Mouse (Mus musculus) lung, embryonic 15.5 days (tissue): Measurements from ENCODE around the gene Ifna16. TPM values are rescaled to one million over a fixed set of nuclear protein-coding genes. Genes with fewer than 3 reads are reported as not detected.

ENCODE experiments used
- ATAC-seq: fragments of 200-750 bp; cut with Nextera tagmentation; 2 replicates; pipeline ENCODE4 v1.8.0; 2017; ENCODE audit warnings: moderate number of reproducible peaks, borderline replicate concordance; ENCODE audit not compliant: low FRiP score, low TSS enrichment; ENCODE audit errors: extremely low read depth
- H3K27ac ChIP-seq: fragments of 300-500 bp; sonication (generic); 2 replicates; pipeline ENCODE4 v1.5.1; 2015; ENCODE audit warnings: moderate library complexity, mild to moderate bottlenecking, inconsistent platforms
- H3K27me3 ChIP-seq: fragments of 300-500 bp; sonication (generic); 2 replicates; pipeline ENCODE4 v1.6.1; 2015; ENCODE audit warnings: inconsistent platforms
- H3K36me3 ChIP-seq: fragments of 300-500 bp; sonication (generic); 2 replicates; pipeline ENCODE4 v1.6.1; 2015; ENCODE audit warnings: inconsistent platforms
- H3K4me1 ChIP-seq: fragments of 300-500 bp; sonication (generic); 2 replicates; pipeline ENCODE4 v1.6.1; 2015; ENCODE audit warnings: inconsistent platforms
- H3K4me2 ChIP-seq: fragments of 300-500 bp; sonication (generic); 2 replicates; pipeline ENCODE4 v1.6.1; 2015; ENCODE audit warnings: inconsistent platforms, mild to moderate bottlenecking, moderate library complexity
- H3K4me3 ChIP-seq: fragments of 300-500 bp; sonication (generic); 2 replicates; pipeline ENCODE4 v1.5.1; 2015; ENCODE audit warnings: mild to moderate bottlenecking, inconsistent platforms
- H3K9ac ChIP-seq: fragments of 300-500 bp; sonication (generic); 2 replicates; pipeline ENCODE4 v1.6.1; 2015; ENCODE audit warnings: inconsistent platforms
- H3K9me3 ChIP-seq: fragments of 300-500 bp; sonication (generic); 2 replicates; pipeline ENCODE4 v1.6.1; 2016; ENCODE audit warnings: inconsistent platforms
- WGBS: fragments of 180-500 bp; shearing (Covaris S2); methylation state at CpG from one replicate; pipeline ENCODE4 v1.1.7; 2015; 5-methylcytosine and 5-hydroxymethylcytosine counted together
- polyA plus RNA-seq: library from polyadenylated mRNA; unstranded; fragments of >200 nt; fragmentation: Nextera tagmentation; extraction: Ambion mirVana; gene quantifications from 2 replicates; pipeline ENCODE4 v1.2.1, GENCODE M21; 2015

Gene Ifna16
- polyA plus RNA-seq, 1 experiment from 2014 or later: not detected

DNA sequence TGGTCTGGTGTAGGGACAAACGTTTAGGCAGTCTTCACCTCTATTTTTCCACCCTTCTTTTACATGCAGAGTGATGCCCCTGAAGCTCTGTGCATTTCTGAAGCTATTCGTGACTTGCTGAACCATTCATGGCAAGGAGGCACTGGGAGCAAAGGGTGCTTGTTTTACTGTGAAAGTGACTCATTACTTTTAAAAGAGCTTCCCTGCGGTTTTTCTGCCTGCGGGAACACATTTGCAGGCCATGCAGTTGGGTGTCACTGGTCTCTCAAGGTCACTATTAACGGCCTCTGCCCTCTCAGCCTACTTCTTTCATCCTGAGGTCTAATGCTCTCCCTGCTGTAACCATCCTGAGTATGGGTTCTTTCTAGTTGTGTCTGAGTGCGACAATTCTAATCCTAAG, 20.4 kb upstream of the Ifna16 start:
- WGBS: 66% methylated on average over 6 of the region's 6 CpGs
- no peak for ATAC-seq

DNA sequence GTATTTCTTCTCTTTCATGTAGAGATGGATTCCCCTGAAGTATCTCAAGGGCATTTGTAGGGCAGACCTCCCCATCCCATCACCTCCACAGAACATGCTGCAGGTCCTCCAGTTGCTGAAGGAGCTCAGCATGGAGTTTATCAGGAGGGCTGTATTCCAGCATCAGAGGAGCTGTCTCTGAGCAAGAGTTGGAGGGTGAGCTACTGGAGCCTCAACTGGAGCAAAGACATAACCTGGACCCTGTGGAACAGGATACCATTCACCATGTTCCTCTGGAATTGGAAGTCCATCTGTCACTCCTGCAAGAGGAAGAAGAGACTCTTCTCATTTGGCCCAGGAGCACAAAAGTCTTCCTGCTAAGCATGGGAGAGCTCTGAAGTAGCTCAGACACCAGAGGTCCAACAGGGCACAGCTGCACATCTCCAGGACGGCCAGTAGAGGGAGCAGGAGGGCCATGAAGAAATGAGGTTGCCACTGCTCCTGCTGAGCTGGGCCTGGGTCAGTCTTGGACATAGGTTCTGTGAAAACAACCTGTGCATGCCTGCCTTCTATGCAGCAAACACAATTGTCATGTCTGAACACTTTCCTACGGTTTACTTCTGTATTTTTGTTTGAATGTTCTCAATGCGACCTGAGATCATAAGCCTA, 19.6 kb upstream of the Ifna16 start:
- Histone ChIP-seq H3K4me2 (no peak overlapping the region), H3K27me3 (no peaks in the 10 kb centered on the region; the same call in 1 of the 2 replicates), H3K4me3 (no peak overlapping the region), H3K36me3 (no peaks in the 10 kb centered on the region), H3K27ac (no peak overlapping the region), H3K9me3 (no peaks in the 10 kb centered on the region), H3K4me1 (no peaks in the 10 kb centered on the region), H3K9ac (0 out of 2 replicates have a peak overlapping the region, but pooled peaks have one; percentile 7)
- WGBS: 27% methylated on average over 3 of the region's 3 CpGs
- ATAC-seq: peak; percentile 65; the same call in 1 of the 2 replicates

More for the DNA sequence above, 20.4 kb upstream of the Ifna16 start:
- Histone ChIP-seq H3K9ac (no peak overlapping the region), H3K27ac (no peak overlapping the region), H3K4me2 (no peak overlapping the region), H3K36me3 (no peaks in the 10 kb centered on the region), H3K4me3 (no peak overlapping the region), H3K4me1 (no peaks in the 10 kb centered on the region), H3K27me3 (no peaks in the 10 kb centered on the region; the same call in 1 of the 2 replicates), H3K9me3 (no peaks in the 10 kb centered on the region)

DNA sequence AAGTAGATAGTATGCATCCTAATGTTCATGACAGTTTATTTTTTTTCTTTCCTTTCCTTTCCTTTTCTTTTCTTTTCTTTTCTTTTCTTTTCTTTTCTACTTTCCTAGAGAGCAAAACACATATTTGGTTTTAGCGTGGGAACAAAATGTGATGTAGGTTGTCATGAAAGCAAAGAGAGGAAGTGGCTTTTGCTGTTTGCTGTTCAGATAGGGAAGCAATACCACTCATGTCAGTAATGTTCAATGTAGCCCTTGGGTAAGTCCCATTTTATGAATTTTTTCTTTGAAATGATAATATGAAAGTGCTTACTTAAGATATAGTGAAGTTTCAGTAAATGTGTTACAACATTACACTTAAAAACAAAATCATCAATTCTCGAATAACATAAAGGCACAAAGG, 16.7 kb upstream of the Ifna16 start:
- Histone ChIP-seq H3K36me3 (no peaks in the 10 kb centered on the region), H3K27ac (no peak overlapping the region), H3K9me3 (no peaks in the 10 kb centered on the region), H3K27me3 (no peaks in the 10 kb centered on the region; the same call in 1 of the 2 replicates), H3K4me1 (no peaks in the 10 kb centered on the region), H3K4me2 (no peak overlapping the region), H3K9ac (no peak overlapping the region), H3K4me3 (no peak overlapping the region)
- 78% methylated on average over 2 of the region's 2 CpGs for WGBS
- no peak for ATAC-seq

- Histone ChIP-seq H3K4me1 (no peaks in the 10 kb centered on the region), H3K36me3 (no peaks in the 10 kb centered on the region), H3K4me2 (no peak overlapping the region), H3K27me3 (no peaks in the 10 kb centered on the region; the same call in 1 of the 2 replicates), H3K4me3 (no peak overlapping the region), H3K9ac (no peak overlapping the region), H3K27ac (no peak overlapping the region), H3K9me3 (no peaks in the 10 kb centered on the region)
- 77% methylated on average over 1 of the region's 1 CpGs for WGBS
- ATAC-seq: no peak
These were observed 15.8 kb upstream of the Ifna16 start for GRCm38 (mm10) chr4:88692537-88692936.

- Histone ChIP-seq H3K9me3 (no peaks in the 10 kb centered on the region), H3K27ac (no peak within 1 kb of the TSS), H3K4me3 (no peak within 1 kb of the TSS), H3K36me3 (no peaks in the 10 kb centered on the region), H3K4me2 (no peak within 1 kb of the TSS), H3K27me3 (no peaks in the 10 kb centered on the region; the same call in 1 of the 2 replicates), H3K9ac (no peak within 1 kb of the TSS), H3K4me1 (no peaks in the 10 kb centered on the region)
- WGBS: 67% methylated on average over 2 of the region's 2 CpGs
- ATAC-seq: no peak
These were observed 14.5 kb upstream of the Ifna16 start, which contains the start of gene Ifnab for GRCm38 (mm10) chr4:88691259-88691658. Gene Ifnab (minus strand): TSS chr4:88691359.

DNA sequence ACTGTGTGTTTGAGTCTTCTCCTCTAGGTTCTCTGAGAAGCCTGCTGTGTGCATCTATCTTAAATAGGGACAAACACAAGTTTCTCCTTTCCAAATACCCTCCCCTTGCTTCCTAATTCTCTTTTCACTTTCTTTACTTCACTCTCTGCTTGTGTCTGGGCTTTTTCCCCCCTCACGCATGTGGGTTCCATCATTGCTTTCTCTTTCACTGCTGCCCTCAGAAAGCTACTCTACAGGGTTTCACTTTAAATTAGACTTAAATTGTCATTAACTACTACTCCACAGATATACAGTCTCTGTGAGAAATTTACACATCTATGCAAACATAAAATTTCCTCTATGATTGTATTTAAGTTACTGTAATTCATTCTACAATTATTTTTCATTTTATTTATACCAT, 7.1 kb upstream of the Ifna16 start, which contains the start of gene Ifna2:
Gene Ifna2 (minus strand): TSS at position 101 of the 400 bp plus-strand sequence.
- H3K4me1 ChIP-seq: no peaks in the 10 kb centered on the region
- H3K36me3 ChIP-seq: no peaks in the 10 kb centered on the region
- H3K4me2 ChIP-seq: no peak within 1 kb of the TSS
- H3K27ac ChIP-seq: no peak within 1 kb of the TSS
- no peak for ATAC-seq
- H3K27me3 ChIP-seq: no peaks in the 10 kb centered on the region
- H3K9ac ChIP-seq: no peak within 1 kb of the TSS
- H3K4me3 ChIP-seq: no peak within 1 kb of the TSS
- 77% methylated on average over 1 of the region's 1 CpGs for WGBS
- no peaks in the 10 kb centered on the region for H3K9me3 ChIP-seq

- Histone ChIP-seq H3K27me3 (no peaks in the 10 kb centered on the region), H3K9me3 (no peaks in the 10 kb centered on the region), H3K4me2 (no peak overlapping the region), H3K4me3 (no peak overlapping the region), H3K9ac (no peak overlapping the region), H3K36me3 (no peaks in the 10 kb centered on the region), H3K4me1 (no peaks in the 10 kb centered on the region), H3K27ac (no peak overlapping the region)
- WGBS: 40% methylated on average over 3 of the region's 3 CpGs
- ATAC-seq: no peak
These were observed 4.6 kb upstream of the Ifna16 start for GRCm38 (mm10) chr4:88681353-88681752.

GRCm38 (mm10) chr4:88680362-88680761, 3.6 kb upstream of the Ifna16 start:
- no peak overlapping the region for H3K4me3 ChIP-seq
- 43% methylated on average over 8 of the region's 8 CpGs for WGBS

GRCm38 (mm10) chr4:88655461-88655860, 21.3 kb downstream of the Ifna16 start:
- Histone ChIP-seq H3K4me1 (no peaks in the 10 kb centered on the region), H3K9ac (no peak overlapping the region), H3K9me3 (no peaks in the 10 kb centered on the region), H3K27ac (no peak overlapping the region), H3K36me3 (no peaks in the 10 kb centered on the region), H3K4me2 (no peak overlapping the region), H3K27me3 (no peaks in the 10 kb centered on the region), H3K4me3 (no peak overlapping the region)
- 24% methylated on average over 1 of the region's 1 CpGs for WGBS
- no peak for ATAC-seq

More at GRCm38 (mm10) chr4:88680362-88680761, 3.6 kb upstream of the Ifna16 start:
- no peaks in the 10 kb centered on the region for H3K9me3 ChIP-seq
- H3K36me3 ChIP-seq: no peaks in the 10 kb centered on the region
- H3K9ac ChIP-seq: no peak overlapping the region
- H3K27ac ChIP-seq: no peak overlapping the region
- H3K4me2 ChIP-seq: no peak overlapping the region
- no peaks in the 10 kb centered on the region for H3K4me1 ChIP-seq
- no peaks in the 10 kb centered on the region for H3K27me3 ChIP-seq
- no peak for ATAC-seq

GRCm38 (mm10) chr4:88653644-88654043, 23.1 kb downstream of the Ifna16 start:
- Histone ChIP-seq H3K4me1 (no peaks in the 10 kb centered on the region), H3K36me3 (no peaks in the 10 kb centered on the region), H3K27ac (no peak overlapping the region), H3K4me3 (no peak overlapping the region), H3K9me3 (no peaks in the 10 kb centered on the region), H3K9ac (no peak overlapping the region), H3K4me2 (no peak overlapping the region), H3K27me3 (no peaks in the 10 kb centered on the region)
- no peak for ATAC-seq
- WGBS: 77% methylated on average over 3 of the region's 3 CpGs

DNA sequence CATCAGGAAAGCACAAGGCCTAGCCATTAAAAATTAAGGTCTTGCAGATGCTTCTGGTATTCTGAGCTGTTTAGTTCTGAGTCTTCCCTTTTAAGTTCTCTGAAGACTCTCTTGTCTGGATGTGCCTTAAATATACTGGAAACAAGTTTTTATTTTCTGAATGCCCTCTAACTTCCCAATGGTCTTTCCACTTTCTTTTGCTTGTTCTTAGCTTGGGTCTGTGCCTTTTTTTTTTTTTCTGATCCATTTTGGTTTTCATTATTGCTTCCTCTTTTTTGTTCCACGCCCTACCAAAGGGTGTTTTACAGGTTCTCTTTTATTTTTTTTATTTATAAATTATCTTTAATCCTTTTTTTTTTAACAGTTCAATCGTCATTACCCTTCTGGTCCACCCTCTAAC, 32.4 kb downstream of the Ifna16 start, which contains the start of gene Ifna13:
Gene Ifna13 (minus strand): TSS at position 101 of the 400 bp plus-strand sequence.
- WGBS: 51% methylated on average over 2 of the region's 2 CpGs
- ATAC-seq: no peak
- Histone ChIP-seq H3K36me3 (no peaks in the 10 kb centered on the region), H3K4me2 (no peak within 1 kb of the TSS), H3K9me3 (no peaks in the 10 kb centered on the region), H3K4me1 (no peaks in the 10 kb centered on the region), H3K4me3 (no peak within 1 kb of the TSS), H3K27ac (no peak within 1 kb of the TSS), H3K27me3 (no peaks in the 10 kb centered on the region), H3K9ac (no peak within 1 kb of the TSS)

- Histone ChIP-seq H3K4me3 (no peak overlapping the region), H3K9me3 (no peaks in the 10 kb centered on the region), H3K4me2 (no peak overlapping the region), H3K4me1 (no peaks in the 10 kb centered on the region), H3K9ac (no peak overlapping the region), H3K27ac (no peak overlapping the region), H3K27me3 (no peaks in the 10 kb centered on the region), H3K36me3 (no peaks in the 10 kb centered on the region)
- ATAC-seq: no peak
- 13% methylated on average over 2 of the region's 2 CpGs for WGBS
These were observed 34.2 kb downstream of the Ifna16 start for GRCm38 (mm10) chr4:88642526-88642925.
